Mouse (Mus musculus) adrenal gland, adult 2 months (tissue): ENCODE data around the gene Vmn2r86. TPM values are rescaled to one million over a fixed set of nuclear protein-coding genes. Genes with fewer than 3 reads are reported as not detected.
A peak's percentile ranks its signal among the peaks of the same experiment; 100 is the strongest.
"Not testable (repeated sequence)": the region's sequence is repeated elsewhere in the genome, so short reads cannot be mapped to it uniquely, and the experiment has no call there.

Experiments used
- DNase-seq: peaks from one replicate; pipeline ENCODE4 v3.0.0; 2021
- long read RNA-seq: library from polyadenylated mRNA; stranded (forward); transcript quantifications from one replicate; pipeline ENCODE4 v2.0.0, GENCODE M21; 2021
- polyA plus RNA-seq: library from polyadenylated mRNA; depleted of rRNA; stranded (reverse); fragments of >200 nt; gene quantifications from 2 replicates; pipeline ENCODE4 v1.2.3, GENCODE M21; 2012; rRNA removed
- total RNA-seq, 2 experiments: library from RNA; stranded (reverse); gene quantifications; 2 replicates each; pipeline ENCODE4 v1.2.3; 2021

Vmn2r86 gene
- total RNA-seq (not detected), polyA plus RNA-seq (not detected in 2 replicates)
- long read RNA-seq, result 0 reads

DNA sequence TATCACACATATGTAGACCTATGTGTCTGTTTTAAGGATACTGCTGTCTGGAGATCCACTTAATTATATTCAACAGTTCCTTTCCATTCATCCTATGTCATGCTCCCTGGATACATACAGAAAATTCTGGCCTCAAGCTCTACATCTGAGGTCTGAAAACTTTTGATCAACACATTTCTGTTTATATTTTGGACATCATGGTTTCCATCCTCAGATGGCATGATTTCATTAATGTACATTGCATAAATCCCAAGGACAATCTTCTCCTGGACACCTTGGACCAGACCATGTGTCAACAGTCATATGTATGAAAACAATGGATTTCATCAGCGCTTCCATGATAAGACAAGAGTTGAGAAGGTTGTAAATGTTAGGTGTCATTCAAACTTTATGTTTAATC lies at the start of gene Vmn2r86:
Gene Vmn2r86, minus strand, starts transcription at position 101 of the 400 bp plus-strand sequence.
- not testable (repeated sequence) for DNase-seq

DNA sequence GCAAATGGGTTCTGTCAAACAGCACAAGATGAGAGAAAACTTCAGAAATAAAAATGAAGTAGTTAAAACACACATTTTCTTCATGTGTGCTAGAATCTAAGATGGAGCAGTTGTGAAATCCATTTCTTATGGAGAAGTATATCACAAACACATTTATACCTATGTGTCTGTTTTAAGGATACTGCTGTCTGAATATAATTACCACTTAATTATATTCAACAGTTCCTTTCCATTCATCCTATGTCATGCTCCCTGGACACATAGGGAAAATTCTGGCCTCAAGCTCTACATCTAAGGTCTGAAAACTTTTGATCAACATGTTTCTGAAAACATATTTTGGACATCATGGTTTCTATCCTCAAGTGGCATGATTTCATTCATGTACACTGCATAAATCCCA lies 41.4 kb upstream of the Vmn2r86 start, which contains the start of gene Vmn2r87:
Gene Vmn2r87, minus strand, starts transcription at position 101 of the 400 bp plus-strand sequence.
- DNase-seq, result no peak

DNA sequence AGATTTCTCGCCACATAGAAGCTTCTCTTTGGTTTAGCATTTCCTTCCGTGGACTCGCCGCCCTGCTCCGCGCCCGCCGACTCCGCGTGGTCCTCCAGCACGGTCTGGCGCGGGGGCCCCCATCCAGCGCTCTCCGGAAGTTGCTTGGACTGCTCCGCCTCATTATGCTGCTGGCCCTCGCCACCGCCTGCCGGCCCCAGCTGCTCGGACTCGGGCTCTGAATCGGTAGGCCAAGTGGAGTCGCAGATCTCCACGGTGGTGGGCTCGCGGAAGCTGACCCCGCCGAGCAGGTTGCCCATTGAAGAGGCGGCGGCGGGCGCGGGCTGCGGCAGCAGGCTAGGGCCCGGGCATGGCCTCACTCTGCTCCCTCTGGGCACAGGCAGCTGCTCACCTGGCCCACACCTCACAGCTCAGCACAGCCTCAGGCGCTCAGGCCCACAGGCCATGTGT lies 14.5 kb upstream of the Vmn2r86 start:
- DNase-seq, result peak; percentile 29

DNA sequence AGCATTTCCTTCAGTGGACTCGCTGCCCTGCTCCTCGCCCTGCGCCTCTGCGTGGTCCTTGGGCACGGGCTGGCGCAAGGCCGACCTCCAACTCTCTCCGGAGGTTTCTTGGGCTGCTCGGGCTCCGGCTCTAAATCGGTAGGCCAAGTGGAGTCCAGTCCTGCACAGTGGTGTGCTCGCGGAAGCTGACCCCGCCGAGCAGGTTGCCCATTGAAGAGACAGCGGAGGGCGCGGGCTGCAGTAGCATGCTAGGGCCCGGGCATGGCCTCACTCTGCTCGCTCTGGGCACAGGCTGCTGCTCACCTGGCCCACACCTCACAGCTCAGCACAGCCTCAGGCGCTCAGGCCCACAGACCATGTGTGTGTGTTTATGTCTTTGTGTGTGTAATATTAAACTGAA lies 11.1 kb downstream of the Vmn2r86 start:
- DNase-seq, result no peak

DNA sequence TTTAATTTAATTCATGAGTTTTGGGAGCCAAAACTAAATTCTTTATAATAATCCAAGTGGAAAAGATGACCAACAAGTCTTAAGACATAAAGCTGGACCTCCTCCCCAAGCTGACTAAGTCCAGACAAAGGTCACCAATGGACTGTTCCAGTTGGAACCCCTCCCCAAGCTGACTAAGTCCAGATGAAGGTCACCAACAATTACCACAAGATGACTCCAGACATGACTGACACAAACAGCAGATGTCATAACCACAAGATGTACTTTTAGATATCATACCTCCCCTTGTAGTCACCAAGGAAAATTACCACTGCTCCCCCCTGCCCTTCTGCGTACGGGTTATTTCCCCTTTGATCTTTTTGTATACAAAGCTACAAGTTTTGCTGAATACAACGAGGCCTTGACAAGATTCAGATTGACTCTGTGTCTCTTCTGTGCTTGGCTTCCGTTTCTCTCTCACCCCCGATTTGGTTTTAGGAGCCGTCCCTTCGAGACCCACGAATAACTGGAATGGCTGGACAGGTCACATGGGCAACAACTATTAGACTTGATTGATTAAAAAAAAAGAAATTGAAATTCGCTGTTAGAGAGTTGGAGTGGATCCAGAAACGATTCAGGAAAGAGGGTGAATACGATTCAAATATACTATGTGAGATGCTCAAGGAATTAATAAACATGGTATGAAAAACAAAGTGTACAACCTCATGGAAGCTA lies 21.5 kb downstream of the Vmn2r86 start:
- DNase-seq, result peak; percentile 48

DNA sequence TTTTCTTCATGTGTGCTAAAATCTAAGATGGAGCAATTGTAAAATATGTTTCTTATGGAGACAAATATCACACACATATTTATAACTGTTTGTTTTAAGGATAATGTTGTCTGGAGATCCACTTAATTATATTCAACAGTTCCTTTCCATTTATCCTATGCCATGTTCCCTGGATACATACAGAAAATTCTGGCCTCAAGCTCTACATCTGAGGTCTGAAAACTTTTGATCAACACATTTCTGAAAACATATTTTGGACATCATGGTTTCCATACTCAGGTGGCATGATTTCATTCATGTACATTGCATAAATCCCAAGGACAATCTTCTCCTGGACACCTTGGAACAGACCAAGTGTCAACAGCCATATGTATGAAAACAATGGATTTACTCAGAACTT lies 26.2 kb downstream of the Vmn2r86 start, which contains the start of gene Vmn2r85:
Gene Vmn2r85, minus strand, starts transcription at position 101 of the 400 bp plus-strand sequence.
- not testable (repeated sequence) for DNase-seq

DNA sequence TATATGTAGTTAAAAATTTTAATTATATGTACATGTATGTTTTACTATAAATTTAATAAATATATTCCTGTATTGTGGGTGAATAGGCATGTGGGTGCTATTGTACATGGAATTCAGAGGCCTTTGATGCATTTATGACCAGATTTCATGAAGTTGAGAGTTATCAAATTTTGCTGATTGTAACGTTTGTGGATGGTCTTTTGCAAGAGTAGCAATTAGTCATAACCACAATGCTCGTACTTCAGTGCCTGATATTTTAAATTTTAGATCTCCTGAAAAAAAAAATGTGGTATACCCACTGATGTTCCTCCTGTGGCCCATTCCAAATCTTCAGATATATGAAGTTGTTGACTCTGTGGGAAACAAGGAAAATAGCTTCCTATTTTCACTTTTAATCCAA lies 33.5 kb downstream of the Vmn2r86 start:
- not testable (repeated sequence) for DNase-seq

DNA sequence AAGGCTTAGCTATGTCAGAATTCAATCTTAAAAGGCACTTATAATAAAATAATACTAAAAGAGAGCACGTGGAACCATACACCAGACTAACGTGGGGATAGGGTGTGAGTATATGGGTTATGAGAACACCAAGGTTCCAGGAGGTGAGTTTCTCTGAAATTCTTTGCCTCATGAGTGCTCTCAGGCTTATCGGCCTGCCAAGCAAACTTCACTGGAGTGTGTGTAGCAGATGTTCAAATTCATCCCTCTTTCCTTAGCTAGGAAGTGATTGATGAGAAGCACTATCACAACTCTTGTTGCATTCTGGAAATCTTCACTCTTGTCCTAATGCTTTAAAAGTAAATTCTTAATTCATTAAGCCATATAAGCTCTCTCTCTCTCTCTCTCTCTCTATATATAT lies 35.4 kb downstream of the Vmn2r86 start:
- no peak for DNase-seq

DNA sequence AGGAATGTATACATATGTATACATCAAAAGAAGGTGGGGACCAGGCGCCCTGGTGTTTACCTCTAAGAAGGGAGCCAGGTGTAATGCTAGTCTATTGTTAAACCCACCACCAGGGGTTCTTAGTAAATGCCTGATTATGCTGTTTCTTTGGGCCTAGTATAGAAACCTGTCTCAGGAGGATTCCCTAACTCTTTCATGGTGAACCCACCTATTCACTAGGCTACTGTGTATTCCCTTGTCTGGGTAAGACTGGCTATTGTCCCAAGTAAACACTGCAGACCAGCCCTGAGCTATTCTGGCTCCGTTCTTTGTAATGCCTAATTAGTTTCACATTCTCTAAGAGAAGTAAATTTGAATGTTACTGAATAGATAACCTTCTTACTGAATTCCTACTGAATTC lies 35.9 kb downstream of the Vmn2r86 start:
- DNase-seq, result not testable (repeated sequence)

DNA sequence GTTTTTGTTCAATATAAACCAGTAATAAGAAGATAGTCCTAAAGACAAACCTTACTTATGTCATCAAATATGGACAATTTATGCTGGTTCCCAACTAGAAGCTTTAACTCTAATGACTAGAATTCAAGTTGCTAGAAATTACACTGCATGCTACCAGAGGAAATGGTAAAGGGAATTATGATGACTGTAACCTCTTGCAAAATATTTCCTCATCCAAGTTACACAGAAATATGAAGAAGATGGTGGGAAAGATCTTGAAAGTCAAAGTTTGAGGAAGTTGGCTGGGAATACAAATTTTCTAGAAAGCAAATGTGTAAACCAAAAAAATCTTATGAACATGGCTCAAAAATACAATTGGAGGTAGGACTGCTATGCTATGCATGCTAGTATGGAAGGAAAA lies 39.5 kb downstream of the Vmn2r86 start:
- not testable (repeated sequence) for DNase-seq

DNA sequence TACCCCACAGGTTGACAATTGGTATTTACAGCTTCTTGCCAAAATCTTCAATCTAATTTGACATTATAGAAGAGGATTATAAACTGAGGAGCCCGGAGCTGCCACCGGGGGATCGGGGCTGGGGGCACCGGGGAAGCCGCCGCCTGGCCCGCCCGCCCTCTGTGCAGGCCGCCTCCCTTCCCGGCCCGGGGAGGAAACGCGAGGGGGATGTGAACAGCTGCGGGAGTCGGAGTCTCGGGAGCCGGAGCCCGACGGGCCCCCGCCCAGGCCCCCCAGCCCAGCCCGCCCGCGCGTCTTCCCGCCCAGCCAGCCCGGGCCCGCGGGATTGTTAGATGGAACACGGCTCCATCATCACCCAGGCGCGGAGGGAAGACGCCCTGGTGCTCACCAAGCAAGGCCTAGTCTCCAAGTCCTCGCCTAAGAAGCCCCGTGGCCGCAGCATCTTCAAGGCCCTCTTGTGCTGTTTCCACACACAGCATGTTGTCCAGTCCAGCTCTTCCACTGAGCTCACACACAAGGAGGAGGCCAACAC lies 43.6 kb downstream of the Vmn2r86 start:
- not testable (repeated sequence) for DNase-seq

DNA sequence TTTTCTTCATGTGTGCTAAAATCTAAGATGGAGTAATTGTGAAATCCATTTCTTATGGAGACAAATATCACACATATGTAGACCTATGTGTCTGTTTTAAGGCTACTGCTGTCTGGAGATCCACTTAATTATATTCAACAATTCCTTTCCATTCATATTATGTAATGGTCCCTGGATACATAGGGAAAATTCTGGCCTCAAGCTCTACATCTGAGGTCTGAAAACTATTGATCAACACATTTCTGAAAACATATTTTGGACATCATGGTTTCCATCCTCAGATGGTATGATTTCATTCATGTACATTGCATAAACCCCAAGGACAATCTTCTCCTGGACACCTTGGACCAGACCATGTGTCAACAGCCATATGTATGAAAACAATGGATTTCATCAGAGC lies 61.6 kb downstream of the Vmn2r86 start, which contains the start of gene Vmn2r84:
Gene Vmn2r84, minus strand, starts transcription at position 101 of the 400 bp plus-strand sequence.
- DNase-seq, result no peak

Other genes starting within 250 kb of the Vmn2r86 start
- not detected for gene Olfr827, start 241.6 kb downstream of the Vmn2r86 start, total RNA-seq
- gene Olfr827, start 241.6 kb downstream of the Vmn2r86 start, polyA plus RNA-seq, result not detected in 2 replicates
- 1 to 10 TPM in 1 of 2 experiments, under 1 TPM in 1; 0.61 to 1.1 TPM for gene Neurod4, start 175.8 kb downstream of the Vmn2r86 start, total RNA-seq
- gene Neurod4, start 175.8 kb downstream of the Vmn2r86 start, polyA plus RNA-seq, result 0.08 TPM in 1 of 2 replicates, not detected in the other
- under 1 TPM; 0.35 to 0.90 TPM for gene Tespa1, start 133.2 kb downstream of the Vmn2r86 start, total RNA-seq
- 0.09 TPM in 1 of 2 replicates, not detected in the other for gene Tespa1, start 133.2 kb downstream of the Vmn2r86 start, polyA plus RNA-seq
- not detected for gene Vmn2r84, start 61.7 kb downstream of the Vmn2r86 start, total RNA-seq
- not detected in 2 replicates for gene Vmn2r84, start 61.7 kb downstream of the Vmn2r86 start, polyA plus RNA-seq
- not detected for gene Vmn2r85, start 26.3 kb downstream of the Vmn2r86 start, total RNA-seq
- gene Vmn2r85, start 26.3 kb downstream of the Vmn2r86 start, polyA plus RNA-seq, result not detected in 2 replicates
- gene Vmn2r87, start 41.3 kb upstream of the Vmn2r86 start, total RNA-seq, result not detected
- gene Vmn2r87, start 41.3 kb upstream of the Vmn2r86 start, polyA plus RNA-seq, result not detected in 2 replicates